Mouse (Mus musculus): ENCODE measurements around the gene Lpin1. TPM values are rescaled to one million over a fixed set of nuclear protein-coding genes. Genes with fewer than 3 reads are reported as not detected.

The Lpin1 gene
- total and polyA plus RNA-seq, 2 experiments from 2014 or later = 8.4 to 15.4 TPM

DNA sequence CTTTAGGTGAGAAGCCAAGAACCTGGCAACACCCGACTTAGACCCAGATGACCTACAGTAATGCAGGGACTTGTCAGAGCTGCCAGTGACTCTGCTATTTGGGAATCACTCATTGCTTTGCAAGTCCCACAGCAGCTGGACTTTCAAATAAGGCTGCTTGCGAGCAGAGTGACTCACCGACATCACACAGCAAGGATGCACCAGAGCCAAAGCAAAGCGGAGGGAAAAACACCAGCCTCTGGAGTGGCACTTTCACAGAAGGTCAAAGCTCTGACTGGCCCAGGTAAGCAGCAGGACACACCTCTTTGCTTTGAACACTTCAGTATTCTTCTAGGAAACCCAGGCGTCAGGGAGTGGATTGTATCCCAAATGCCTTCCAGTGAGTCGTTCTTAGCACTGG, 25.1 kb upstream of the Lpin1 start:
- 78% methylated on average over 6 of the region's 6 CpGs for WGBS
- ATAC-seq = no peak

GRCm38 (mm10) chr12:16634075-16634813, 23.5 kb upstream of the Lpin1 start:
- Histone ChIP-seq H3K27ac (ENCODE audit: low read depth, low read length) (no peak overlapping the region), H3K4me2 (ENCODE audit: low read depth) (no peak overlapping the region), H3K9ac (no peak overlapping the region), H3K4me3 (ENCODE audit: low read depth, low read length) (no peak overlapping the region), H3K27me3 (ENCODE audit: insufficient read depth, low read length) (no peaks in the 10 kb centered on the region), H3K36me3 (ENCODE audit: insufficient read depth) (no peaks in the 10 kb centered on the region), H3K4me1 (ENCODE audit: insufficient read depth) (no peaks in the 10 kb centered on the region), H3K9me3 (ENCODE audit: low read length) (no peaks in the 10 kb centered on the region)
- 55% methylated on average over 14 of the region's 14 CpGs for WGBS
- peak; percentile 56; the same call in 1 of the 2 replicates for ATAC-seq
- peak; percentile 75 for TF ChIP-seq CTCF (IDR thresholded peaks at IDR 0.05; ENCODE audit: low read depth)
- DNase-seq = peak; percentile 74

More for the DNA sequence above, 25.1 kb upstream of the Lpin1 start:
- no peaks in the 10 kb centered on the region for H3K36me3 ChIP-seq (ENCODE audit: insufficient read depth)
- H3K4me3 ChIP-seq (ENCODE audit: low read depth, low read length) = no peak overlapping the region
- no peaks in the 10 kb centered on the region for H3K9me3 ChIP-seq (ENCODE audit: low read length)
- no peak overlapping the region for H3K9ac ChIP-seq
- H3K27ac ChIP-seq (ENCODE audit: low read depth, low read length) = no peak overlapping the region
- TF ChIP-seq CTCF (IDR thresholded peaks at IDR 0.05; ENCODE audit: low read depth) = no peak
- no peak for DNase-seq
- no peaks in the 10 kb centered on the region for H3K4me1 ChIP-seq (ENCODE audit: insufficient read depth)
- no peaks in the 10 kb centered on the region for H3K27me3 ChIP-seq (ENCODE audit: insufficient read depth, low read length)
- H3K4me2 ChIP-seq (ENCODE audit: low read depth) = no peak overlapping the region

GRCm38 (mm10) chr12:16633235-16633634, 22.5 kb upstream of the Lpin1 start:
- H3K9me3 ChIP-seq (ENCODE audit: low read length) = no peaks in the 10 kb centered on the region
- DNase-seq (no peak), ATAC-seq (no peak)
- H3K9ac ChIP-seq = no peak overlapping the region
- H3K4me2 ChIP-seq (ENCODE audit: low read depth) = no peak overlapping the region
- no peaks in the 10 kb centered on the region for H3K36me3 ChIP-seq (ENCODE audit: insufficient read depth)
- no peaks in the 10 kb centered on the region for H3K4me1 ChIP-seq (ENCODE audit: insufficient read depth)
- no peaks in the 10 kb centered on the region for H3K27me3 ChIP-seq (ENCODE audit: insufficient read depth, low read length)
- no peak overlapping the region for H3K4me3 ChIP-seq (ENCODE audit: low read depth, low read length)
- H3K27ac ChIP-seq (ENCODE audit: low read depth, low read length) = no peak overlapping the region
- TF ChIP-seq CTCF (IDR thresholded peaks at IDR 0.05; ENCODE audit: low read depth) = no peak
- 91% methylated on average over 6 of the region's 6 CpGs for WGBS

- no peaks in the 10 kb centered on the region for H3K9me3 ChIP-seq (ENCODE audit: low read length)
- DNase-seq = no peak
- no peak overlapping the region for H3K4me3 ChIP-seq (ENCODE audit: low read depth, low read length)
- no peak overlapping the region for H3K4me2 ChIP-seq (ENCODE audit: low read depth)
- no peaks in the 10 kb centered on the region for H3K36me3 ChIP-seq (ENCODE audit: insufficient read depth)
- H3K9ac ChIP-seq = no peak overlapping the region
- no peak for TF ChIP-seq CTCF (IDR thresholded peaks at IDR 0.05; ENCODE audit: low read depth)
- H3K27ac ChIP-seq (ENCODE audit: low read depth, low read length) = no peak overlapping the region
- no peak for ATAC-seq
- H3K27me3 ChIP-seq (ENCODE audit: insufficient read depth, low read length) = no peaks in the 10 kb centered on the region
- 93% methylated on average over 2 of the region's 2 CpGs for WGBS
- H3K4me1 ChIP-seq (ENCODE audit: insufficient read depth) = no peaks in the 10 kb centered on the region
Measured at GRCm38 (mm10) chr12:16631423-16631822, 20.7 kb upstream of the Lpin1 start.

DNA sequence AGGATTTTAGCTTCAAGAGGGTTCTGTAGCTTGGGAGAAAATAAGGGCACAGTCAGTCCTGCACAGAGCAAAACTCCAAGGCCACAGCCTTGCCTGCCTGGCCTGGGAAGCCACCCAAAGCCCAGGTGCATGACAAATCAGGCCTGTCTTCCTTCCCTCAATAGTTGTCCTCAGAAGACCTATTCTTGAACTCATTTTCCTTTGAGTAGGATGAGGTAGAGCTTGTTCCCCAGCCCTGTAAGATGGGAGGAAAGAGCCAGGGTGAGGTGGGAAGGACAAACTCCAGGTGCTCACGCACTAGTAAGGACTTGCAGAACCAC, 20.1 kb upstream of the Lpin1 start:
- H3K27ac ChIP-seq (ENCODE audit: low read depth, low read length) = no peak overlapping the region
- no peaks in the 10 kb centered on the region for H3K36me3 ChIP-seq (ENCODE audit: insufficient read depth)
- no peak for ATAC-seq
- 96% methylated on average over 1 of the region's 1 CpGs for WGBS
- H3K4me1 ChIP-seq (ENCODE audit: insufficient read depth) = no peaks in the 10 kb centered on the region
- no peak for TF ChIP-seq CTCF (IDR thresholded peaks at IDR 0.05; ENCODE audit: low read depth)
- DNase-seq = no peak
- H3K27me3 ChIP-seq (ENCODE audit: insufficient read depth, low read length) = no peaks in the 10 kb centered on the region
- no peak overlapping the region for H3K9ac ChIP-seq
- H3K4me2 ChIP-seq (ENCODE audit: low read depth) = no peak overlapping the region
- no peaks in the 10 kb centered on the region for H3K9me3 ChIP-seq (ENCODE audit: low read length)
- no peak overlapping the region for H3K4me3 ChIP-seq (ENCODE audit: low read depth, low read length)

- H3K27ac ChIP-seq (ENCODE audit: low read depth, low read length) = no peak overlapping the region
- ATAC-seq (no peak), DNase-seq (no peak)
- H3K4me3 ChIP-seq (ENCODE audit: low read depth, low read length) = no peak overlapping the region
- no peaks in the 10 kb centered on the region for H3K27me3 ChIP-seq (ENCODE audit: insufficient read depth, low read length)
- TF ChIP-seq CTCF (IDR thresholded peaks at IDR 0.05; ENCODE audit: low read depth) = no peak
- H3K9ac ChIP-seq = no peak overlapping the region
- H3K36me3 ChIP-seq (ENCODE audit: insufficient read depth) = no peaks in the 10 kb centered on the region
- no peaks in the 10 kb centered on the region for H3K9me3 ChIP-seq (ENCODE audit: low read length)
- no peaks in the 10 kb centered on the region for H3K4me1 ChIP-seq (ENCODE audit: insufficient read depth)
- WGBS = 71% methylated on average over 7 of the region's 7 CpGs
- H3K4me2 ChIP-seq (ENCODE audit: low read depth) = no peak overlapping the region
Measured at GRCm38 (mm10) chr12:16630152-16630865, 19.5 kb upstream of the Lpin1 start.

GRCm38 (mm10) chr12:16620230-16620629, 9.5 kb upstream of the Lpin1 start:
- Histone ChIP-seq H3K27ac (ENCODE audit: low read depth, low read length) (no peak overlapping the region), H3K36me3 (ENCODE audit: insufficient read depth) (no peaks in the 10 kb centered on the region), H3K4me1 (ENCODE audit: insufficient read depth) (no peaks in the 10 kb centered on the region), H3K4me2 (ENCODE audit: low read depth) (no peak overlapping the region), H3K27me3 (ENCODE audit: insufficient read depth, low read length) (no peaks in the 10 kb centered on the region), H3K9ac (no peak overlapping the region), H3K9me3 (ENCODE audit: low read length) (no peaks in the 10 kb centered on the region), H3K4me3 (ENCODE audit: low read depth, low read length) (no peak overlapping the region)
- no peak for DNase-seq
- no peak for TF ChIP-seq CTCF (IDR thresholded peaks at IDR 0.05; ENCODE audit: low read depth)
- no peak for ATAC-seq
- WGBS = 88% methylated on average over 3 of the region's 3 CpGs

Measured in forebrain, postnatal 0 days (tissue).